Mouse (Mus musculus) thymus, adult 2 months (tissue): ENCODE data around the gene 1600014C10Rik. TPM values are rescaled to one million over a fixed set of nuclear protein-coding genes. Genes with fewer than 3 reads are reported as not detected.
A peak's percentile ranks its signal among the peaks of the same experiment; 100 is the strongest.

ENCODE experiments used
- DNase-seq: peaks from one replicate; pipeline ENCODE4 v3.0.0; 2021
- H3K27ac ChIP-seq: fragments of 200-500 bp; 2 replicates; pipeline ENCODE4 v1.5.1; 2012; ENCODE audit warnings: low read length, control low read depth; ENCODE audit not compliant: control insufficient read depth, insufficient read depth
- H3K27me3 ChIP-seq: fragments of 200-500 bp; 2 replicates; pipeline ENCODE4 v1.6.1; 2012; ENCODE audit warnings: mild to moderate bottlenecking, low read length, moderate library complexity, mixed read lengths; ENCODE audit not compliant: control insufficient read depth, insufficient read depth
- H3K36me3 ChIP-seq: fragments of 200-500 bp; 2 replicates; pipeline ENCODE4 v1.6.1; 2012; ENCODE audit warnings: mild to moderate bottlenecking, low read length, moderate library complexity; ENCODE audit not compliant: control insufficient read depth, insufficient read depth
- H3K4me1 ChIP-seq: fragments of 200-500 bp; replicated peaks from 2 replicates; pipeline ENCODE4 v1.6.1; 2012; ENCODE audit warnings: low read length; ENCODE audit not compliant: control insufficient read depth, insufficient read depth
- H3K4me3 ChIP-seq: fragments of 200-500 bp; 2 replicates; pipeline ENCODE4 v1.5.1; 2012; ENCODE audit warnings: mild to moderate bottlenecking, low read length, control low read depth, moderate library complexity; ENCODE audit not compliant: control insufficient read depth, insufficient read depth
- CTCF ChIP-seq: fragments of 200-500 bp; IDR thresholded peaks from 2 replicates; pipeline ENCODE4 v1.5.1; 2012; ENCODE audit warnings: mild to moderate bottlenecking, control low read depth, low read length, moderate library complexity, borderline replicate concordance; ENCODE audit not compliant: control insufficient read depth, poor library complexity, insufficient read depth; ENCODE audit errors: extremely low read depth
- POLR2A ChIP-seq: fragments of 200-500 bp; IDR thresholded peaks from 2 replicates; pipeline ENCODE4 v1.6.1; 2012; ENCODE audit warnings: mild to moderate bottlenecking, low read length, control low read depth, moderate library complexity; ENCODE audit not compliant: control insufficient read depth, poor library complexity, insufficient read depth; ENCODE audit errors: extremely low read depth
- WGBS: fragments of 180-500 bp; shearing (Covaris S2); methylation state at CpG from one replicate; pipeline ENCODE4 v1.1.7; 2018; 5-methylcytosine and 5-hydroxymethylcytosine counted together
- polyA plus RNA-seq: library from polyadenylated mRNA; depleted of rRNA; stranded (reverse); fragments of >200 nt; gene quantifications from 2 replicates; pipeline ENCODE4 v1.2.3, GENCODE M21; 2012

The 1600014C10Rik gene
- polyA plus RNA-seq, 1 experiment, result 44.8 TPM

DNA sequence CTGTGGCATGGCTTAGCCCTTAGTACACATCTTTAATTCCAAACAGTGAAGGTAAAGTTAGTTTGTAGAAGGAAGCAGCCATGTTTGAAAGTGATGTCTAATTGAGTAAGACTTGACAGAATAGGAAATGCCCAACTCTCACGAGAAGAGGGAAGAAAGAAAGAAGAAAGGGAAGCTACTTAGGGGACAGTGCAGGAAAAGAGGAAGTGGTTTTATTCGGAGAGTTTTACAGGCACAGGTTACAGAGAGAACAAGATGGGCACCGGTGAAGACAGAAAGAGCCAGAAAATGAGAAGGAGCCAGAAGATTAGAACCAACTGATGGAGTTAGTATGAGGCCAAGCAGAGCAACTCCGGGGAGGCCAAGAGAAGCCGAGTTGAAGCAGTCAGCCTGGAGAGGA, 27.2 kb upstream of the 1600014C10Rik start:
- H3K27me3 ChIP-seq, result no peaks in the 10 kb centered on the region
- 40% methylated on average over 5 of the region's 5 CpGs for WGBS
- no peaks in the 10 kb centered on the region for H3K36me3 ChIP-seq
- TF ChIP-seq CTCF, result no peak
- TF ChIP-seq POLR2A, result no peak
- no peaks in the 10 kb centered on the region for H3K4me1 ChIP-seq
- DNase-seq, result no peak
- H3K4me3 ChIP-seq, result no peak overlapping the region
- H3K27ac ChIP-seq, result no peak overlapping the region

DNA sequence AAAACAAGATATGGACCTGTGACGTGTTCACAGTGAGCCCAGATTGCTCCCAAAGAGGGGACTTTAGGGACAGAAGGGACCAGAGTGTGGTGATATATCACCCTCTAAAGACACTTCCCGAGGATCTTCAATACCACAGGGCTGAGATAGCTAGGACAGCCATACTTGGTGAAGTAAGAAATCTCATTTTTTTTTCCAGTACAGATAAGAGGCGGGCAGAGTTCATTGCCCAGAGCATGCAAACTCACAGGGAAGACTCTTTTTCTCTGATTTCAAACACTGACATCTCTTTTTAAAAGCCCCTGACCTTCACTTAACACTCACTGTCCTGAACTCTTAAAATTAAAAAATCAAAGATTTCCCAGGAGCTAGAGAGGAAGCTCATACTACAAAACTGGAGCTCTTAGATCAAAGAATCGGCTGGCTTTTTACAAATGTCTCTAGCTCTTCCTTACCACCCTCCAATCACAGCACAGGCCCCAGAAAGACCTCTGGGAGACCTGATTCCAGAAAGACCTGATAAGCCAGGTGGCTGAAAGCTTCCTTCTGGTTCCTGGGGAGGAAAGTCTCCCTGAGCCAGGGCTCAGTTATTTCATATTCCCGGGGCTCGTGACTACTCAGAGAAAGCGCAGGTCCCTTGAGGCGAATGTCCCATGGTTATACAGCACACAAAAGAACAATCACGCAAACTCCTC, 24.1 kb upstream of the 1600014C10Rik start:
- H3K27me3 ChIP-seq, result no peaks in the 10 kb centered on the region
- H3K27ac ChIP-seq, result no peak overlapping the region
- 94% methylated on average over 9 of the region's 9 CpGs for WGBS
- peaks cover 7% of the 10 kb centered on the region for H3K4me1 ChIP-seq
- DNase-seq, result no peak
- H3K4me3 ChIP-seq, result no peak overlapping the region
- H3K36me3 ChIP-seq, result no peaks in the 10 kb centered on the region
- TF ChIP-seq CTCF (no peak), POLR2A (no peak)

DNA sequence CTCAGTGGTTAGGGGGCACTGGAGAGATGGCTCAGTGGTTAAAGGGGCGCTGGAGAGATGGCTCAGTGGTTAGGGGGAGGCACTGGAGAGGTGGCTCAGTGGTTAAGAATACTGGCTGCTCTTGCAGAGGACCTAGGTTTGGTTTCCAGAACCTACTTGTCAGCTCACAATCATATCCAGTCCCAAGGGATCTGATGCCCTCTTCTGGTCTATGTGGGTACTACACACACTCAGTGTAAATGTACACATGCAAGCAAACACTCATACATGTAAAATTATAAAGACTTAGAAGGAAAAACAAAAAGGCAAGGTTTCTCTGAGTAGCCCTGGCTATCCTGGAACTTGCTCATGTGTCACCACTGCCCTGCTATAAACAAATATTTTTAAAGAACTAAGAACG, 21.6 kb upstream of the 1600014C10Rik start:
- no peak for TF ChIP-seq POLR2A
- no peak for TF ChIP-seq CTCF

DNA sequence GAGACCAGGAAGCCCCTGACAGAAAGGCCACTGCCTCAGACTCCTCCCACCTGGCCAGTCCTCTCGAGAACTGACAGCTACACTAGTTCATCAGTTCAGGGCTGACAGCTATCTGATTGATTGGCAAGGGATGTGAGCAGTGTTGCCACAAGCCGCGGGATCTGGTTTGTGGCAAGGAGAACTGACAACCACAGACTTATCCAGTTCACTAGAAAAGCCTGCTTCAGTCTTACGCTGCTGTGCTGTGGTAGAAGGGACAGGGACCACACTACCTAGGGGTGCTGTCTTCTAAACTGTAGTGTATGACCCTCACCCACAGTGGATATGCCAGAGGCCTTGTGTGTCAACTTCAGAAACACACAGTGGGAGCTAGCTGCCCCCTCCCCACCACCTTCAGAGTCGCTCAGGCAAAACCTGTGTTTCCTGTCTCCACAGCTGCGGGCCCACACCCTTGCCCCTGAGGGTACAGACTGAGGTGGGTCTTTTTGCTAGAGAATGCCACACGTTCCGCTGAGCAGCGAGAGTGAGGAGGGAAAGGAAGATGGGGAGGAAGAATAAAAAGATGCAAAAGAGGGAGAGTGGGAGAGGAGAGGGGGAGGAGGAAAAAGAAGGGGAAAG, 19.5 kb upstream of the 1600014C10Rik start:
- Histone ChIP-seq H3K4me3 (no peak overlapping the region), H3K27me3 (no peaks in the 10 kb centered on the region), H3K36me3 (no peaks in the 10 kb centered on the region), H3K4me1 (peaks cover 7% of the 10 kb centered on the region), H3K27ac (no peak overlapping the region)
- WGBS, result 5% methylated on average over 9 of the region's 9 CpGs
- TF ChIP-seq CTCF (no peak), POLR2A (no peak)
- DNase-seq, result no peak

More for the DNA sequence above, 21.6 kb upstream of the 1600014C10Rik start:
- H3K4me3 ChIP-seq, result no peak overlapping the region
- H3K36me3 ChIP-seq, result no peaks in the 10 kb centered on the region
- no peaks in the 10 kb centered on the region for H3K27me3 ChIP-seq
- DNase-seq, result no peak
- H3K27ac ChIP-seq, result no peak overlapping the region
- peaks cover 7% of the 10 kb centered on the region for H3K4me1 ChIP-seq
- whole genome bisulfite sequencing, result 98% methylated on average over 2 of the region's 2 CpGs

DNA sequence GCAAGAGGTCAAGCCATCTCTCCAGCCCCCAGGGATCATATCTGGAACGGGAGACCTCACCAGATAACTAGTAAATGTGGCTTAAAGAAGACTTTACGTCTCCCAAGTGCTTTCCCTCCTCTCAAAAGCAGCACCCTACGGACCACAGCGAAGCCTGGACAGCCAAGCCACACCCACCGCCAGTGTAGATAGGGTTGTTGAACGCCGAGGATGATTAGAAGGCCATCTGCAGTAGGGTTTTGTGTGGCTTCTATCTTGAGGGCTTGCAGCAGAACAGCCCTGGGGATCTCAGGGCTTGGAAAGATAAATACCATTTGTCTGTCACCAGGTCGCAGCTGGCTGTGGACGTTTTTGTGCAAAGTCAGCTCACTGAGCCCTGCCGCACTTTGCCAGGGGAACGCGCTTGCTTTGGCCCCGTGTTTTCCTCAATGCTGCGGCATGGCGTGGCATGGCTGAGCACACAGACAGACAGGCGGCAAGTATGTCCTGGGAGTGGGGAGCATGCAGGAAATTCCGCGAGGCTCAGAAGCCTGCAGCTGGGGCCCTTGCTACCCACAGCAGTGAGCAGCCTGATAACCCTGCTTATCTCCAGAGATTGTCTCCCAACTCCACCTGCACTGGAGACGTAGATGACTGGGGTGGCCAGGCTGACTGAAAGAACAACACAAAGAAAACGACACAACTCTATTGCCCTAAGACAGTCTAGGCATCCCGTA, 15.9 kb upstream of the 1600014C10Rik start:
- Histone ChIP-seq H3K4me3 (no peak overlapping the region), H3K27ac (no peak overlapping the region), H3K27me3 (no peaks in the 10 kb centered on the region), H3K36me3 (no peaks in the 10 kb centered on the region), H3K4me1 (peaks cover 7% of the 10 kb centered on the region)
- 67% methylated on average over 21 of the region's 21 CpGs for WGBS
- no peak for TF ChIP-seq CTCF
- TF ChIP-seq POLR2A, result no peak
- DNase-seq, result no peak

DNA sequence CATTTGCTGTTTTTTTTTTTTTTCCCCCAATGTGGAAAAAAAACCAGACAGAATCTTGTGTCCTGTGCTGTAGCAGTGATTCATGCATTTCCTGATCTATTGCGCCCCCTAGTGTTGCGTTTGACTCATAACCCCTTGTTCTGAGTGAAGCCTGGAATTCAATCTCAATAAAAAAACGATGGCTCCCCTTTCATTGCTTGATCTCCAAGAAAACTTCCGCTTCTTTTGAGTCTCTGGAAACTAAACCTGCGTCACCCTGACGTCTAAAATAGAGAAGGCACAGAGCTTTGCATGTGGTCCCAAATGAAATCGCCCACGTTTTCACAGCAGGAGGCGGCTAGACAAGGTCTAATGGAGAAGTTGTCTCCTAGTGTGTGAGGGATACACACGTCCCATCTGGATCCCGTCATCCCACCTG, 15.3 kb upstream of the 1600014C10Rik start:
- Histone ChIP-seq H3K27ac (no peak overlapping the region), H3K4me1 (peaks cover 8% of the 10 kb centered on the region), H3K36me3 (no peaks in the 10 kb centered on the region), H3K27me3 (no peaks in the 10 kb centered on the region), H3K4me3 (no peak overlapping the region)
- DNase-seq, result peak; percentile 38
- TF ChIP-seq POLR2A, result no peak
- TF ChIP-seq CTCF, result no peak
- WGBS, result 22% methylated on average over 11 of the region's 11 CpGs

DNA sequence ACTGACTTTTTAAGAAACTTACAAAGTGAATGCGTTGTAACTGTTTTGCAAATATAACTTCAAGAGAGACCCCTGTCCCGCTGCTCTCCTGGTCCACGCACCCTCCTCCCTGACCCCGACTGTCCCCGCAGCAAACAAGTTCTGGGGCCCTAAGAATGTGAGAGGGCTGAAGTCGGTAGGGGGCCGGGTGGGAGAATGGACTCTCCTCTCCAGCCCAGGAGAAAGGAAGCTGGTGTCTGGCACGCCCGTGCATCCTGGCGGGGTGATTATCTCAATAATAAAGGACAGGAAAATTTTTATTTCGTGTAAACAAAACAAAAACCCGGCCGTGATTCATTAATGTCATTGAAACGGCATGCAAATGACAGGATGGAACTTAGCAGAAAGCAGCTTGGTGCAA, 9.1 kb upstream of the 1600014C10Rik start:
- WGBS, result 86% methylated on average over 14 of the region's 14 CpGs
- H3K27ac ChIP-seq, result no peak overlapping the region
- H3K36me3 ChIP-seq, result no peaks in the 10 kb centered on the region
- no peak for DNase-seq
- TF ChIP-seq CTCF (no peak), POLR2A (no peak)
- no peak overlapping the region for H3K4me3 ChIP-seq
- H3K4me1 ChIP-seq, result peaks cover 11% of the 10 kb centered on the region
- H3K27me3 ChIP-seq, result no peaks in the 10 kb centered on the region
